Mouse (Mus musculus) CD4-positive naive resting alpha-beta T cell, adult 76 days (primary cell): ENCODE measurements around the gene Sema6b. TPM values are rescaled to one million over a fixed set of nuclear protein-coding genes. Genes with fewer than 3 reads are reported as not detected.

ENCODE experiments used
- total RNA-seq: library from RNA; stranded (reverse); gene quantifications from one replicate; pipeline ENCODE4 v1.2.4, GENCODE M21; 2023

Sema6b gene
- 0.15 TPM for total RNA-seq

GRCm38 (mm10) chr17:56139858-56140595 lies at the start of gene Sema6b:
TSS of gene Sema6b (minus strand) at chr17:56140343.

GRCm38 (mm10) chr17:56183658-56184103 lies 43.5 kb upstream of the Sema6b start, which contains the start of gene Mydgf:
TSS of gene Mydgf (minus strand) at chr17:56183920.

DNA sequence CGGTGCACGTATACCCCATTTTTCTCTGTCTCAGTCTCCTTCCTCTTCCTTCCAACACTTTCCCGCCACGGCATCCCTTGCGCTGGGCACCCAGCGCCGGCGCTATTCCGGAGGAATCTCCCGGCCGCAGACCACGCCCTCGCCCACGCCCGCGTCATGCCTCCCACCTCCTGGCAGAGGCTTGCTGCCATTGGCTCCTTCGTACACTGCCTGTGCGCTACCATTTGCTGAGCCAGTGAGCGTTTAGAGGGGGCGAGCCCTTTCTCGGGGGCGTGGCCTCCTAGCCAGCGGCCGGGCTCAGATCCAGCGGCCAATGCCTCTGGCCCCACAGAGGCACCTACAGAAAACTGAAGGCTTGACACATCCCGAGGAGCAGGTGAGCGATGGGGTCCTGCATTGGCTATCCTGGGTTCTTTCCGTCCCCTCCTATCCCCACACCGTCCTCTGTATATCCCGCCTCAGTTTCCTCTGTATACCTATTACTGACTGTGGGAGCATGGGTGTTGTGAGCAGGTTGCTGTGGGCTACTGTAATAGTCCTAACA lies 22.2 kb upstream of the Sema6b start, which contains the start of gene Tnfaip8l1:
TSS of gene Tnfaip8l1 (plus strand) at position 247 of the 544 bp plus-strand sequence.

DNA sequence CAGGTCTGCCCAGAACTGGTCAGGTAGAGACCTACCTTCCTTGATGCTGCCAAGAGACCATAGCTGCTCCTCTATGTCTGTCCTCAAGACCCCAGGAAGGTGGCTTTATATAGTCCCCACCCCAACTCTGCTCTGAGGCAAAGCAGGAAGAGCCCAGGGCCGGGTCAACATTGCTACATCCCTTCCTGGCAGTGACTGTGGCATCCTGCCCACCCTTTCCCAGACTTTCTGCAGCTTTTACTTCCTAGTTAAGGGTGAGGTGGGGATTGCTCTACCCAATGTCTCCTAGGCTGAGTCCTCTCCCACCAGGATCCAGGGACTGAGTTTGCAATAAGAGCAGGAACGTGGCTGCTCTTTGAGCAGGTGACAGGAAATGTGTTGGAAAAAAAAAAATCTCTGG lies 18.3 kb downstream of the Sema6b start, which contains the start of gene Lrg1:
TSS of gene Lrg1 (minus strand) at position 176 of the 400 bp plus-strand sequence.

DNA sequence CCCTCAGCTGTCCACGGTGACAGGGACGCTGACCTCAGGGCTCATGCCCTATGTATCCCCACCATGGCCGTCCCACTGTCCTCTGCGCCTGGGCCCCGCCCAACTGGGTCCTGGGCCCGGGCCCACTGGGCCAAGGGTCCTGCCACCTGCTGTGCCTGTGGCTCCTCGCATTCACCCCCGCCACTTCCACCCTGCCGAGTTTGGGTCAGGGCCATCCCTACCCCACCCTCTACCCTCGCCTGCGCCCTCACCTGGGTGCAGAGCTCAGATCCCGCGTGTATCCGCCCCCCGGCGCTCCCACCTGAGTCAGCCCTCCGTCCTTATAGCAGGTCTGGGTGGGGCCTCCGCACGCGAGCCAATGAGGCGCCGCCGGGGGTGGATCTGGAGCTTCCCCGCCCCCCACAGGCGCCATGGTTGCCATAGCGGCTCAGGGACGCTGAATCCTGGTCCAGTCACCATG lies 22.9 kb downstream of the Sema6b start, which contains the start of gene Plin5:
TSS of gene Plin5 (minus strand) at position 346 of the 460 bp plus-strand sequence.

GRCm38 (mm10) chr17:56109219-56110051 lies 30.7 kb downstream of the Sema6b start, which contains the start of gene Plin4:
TSS of gene Plin4 (minus strand) at chr17:56109803.

GRCm38 (mm10) chr17:56078880-56079795 lies 61.0 kb downstream of the Sema6b start, which contains the start of gene Hdgfl2:
TSS of gene Hdgfl2 (plus strand) at chr17:56079634.

DNA sequence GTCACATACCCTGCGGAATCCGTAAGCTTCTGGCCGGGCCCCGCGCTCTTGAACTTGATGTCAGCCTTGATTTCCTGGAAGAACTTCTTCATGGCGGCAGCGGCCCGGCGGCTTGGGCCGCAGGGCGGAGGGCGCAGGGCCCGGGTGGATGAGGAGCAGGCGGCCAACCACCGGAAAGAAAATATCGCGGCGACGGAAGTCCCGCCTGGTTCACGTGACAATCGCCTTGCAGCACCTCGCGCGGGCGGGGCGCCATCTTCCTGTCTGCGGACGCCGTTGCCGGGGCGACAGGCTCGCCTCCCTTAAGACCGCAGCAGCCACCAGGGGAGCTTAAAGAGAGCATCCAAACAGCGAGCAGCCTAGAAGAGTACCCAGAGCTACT lies 65.3 kb downstream of the Sema6b start, which contains the start of gene Ubxn6:
TSS of gene Ubxn6 (minus strand) at position 202 of the 382 bp plus-strand sequence.

Other genes starting within 250 kb of the Sema6b start
- 29.9 TPM for gene Zfp959, start 248.2 kb downstream of the Sema6b start, total RNA-seq
- 5.0 TPM for gene Zfp119b, start 190.8 kb downstream of the Sema6b start, total RNA-seq
- 2.3 TPM for gene Ebi3, start 187.7 kb downstream of the Sema6b start, total RNA-seq
- 51.7 TPM for gene Yju2, start 181.2 kb downstream of the Sema6b start, total RNA-seq
- 2.5 TPM for gene Shd, start 169.9 kb downstream of the Sema6b start, total RNA-seq
- gene Fsd1, start 153.8 kb downstream of the Sema6b start, total RNA-seq, result not detected
- gene Stap2, start 134.8 kb downstream of the Sema6b start, total RNA-seq, result 0.88 TPM
- 56.3 TPM for gene Mpnd, start 134.6 kb downstream of the Sema6b start, total RNA-seq
- 106 TPM for gene Sh3gl1, start 103.7 kb downstream of the Sema6b start, total RNA-seq
- 1.3 TPM for gene Chaf1a, start 99.9 kb downstream of the Sema6b start, total RNA-seq
- 73.3 TPM for gene Ubxn6, start 65.3 kb downstream of the Sema6b start, total RNA-seq
- 96.3 TPM for gene Hdgfl2, start 60.7 kb downstream of the Sema6b start, total RNA-seq
- not detected for gene Plin4, start 30.5 kb downstream of the Sema6b start, total RNA-seq
- not detected for gene Plin5, start 22.7 kb downstream of the Sema6b start, total RNA-seq
- gene Lrg1, start 18.3 kb downstream of the Sema6b start, total RNA-seq, result not detected
- 10.3 TPM for gene Tnfaip8l1, start 22.1 kb upstream of the Sema6b start, total RNA-seq
- 41.8 TPM for gene Mydgf, start 43.6 kb upstream of the Sema6b start, total RNA-seq
- gene Dpp9, start 78.6 kb upstream of the Sema6b start, total RNA-seq, result 44.0 TPM
- gene Fem1a, start 116.5 kb upstream of the Sema6b start, total RNA-seq, result 20.8 TPM
- 8.2 TPM for gene Ticam1, start 136.4 kb upstream of the Sema6b start, total RNA-seq
- 12.2 TPM for gene Plin3, start 152.5 kb upstream of the Sema6b start, total RNA-seq
- not detected for gene Arrdc5, start 159.9 kb upstream of the Sema6b start, total RNA-seq
- gene Uhrf1, start 163.0 kb upstream of the Sema6b start, total RNA-seq, result 5.3 TPM
- gene Kdm4b, start 185.7 kb upstream of the Sema6b start, total RNA-seq, result 69.8 TPM